28 mouse cellular contexts compared by ENCODE assay signal in the genomic region with DNA sequence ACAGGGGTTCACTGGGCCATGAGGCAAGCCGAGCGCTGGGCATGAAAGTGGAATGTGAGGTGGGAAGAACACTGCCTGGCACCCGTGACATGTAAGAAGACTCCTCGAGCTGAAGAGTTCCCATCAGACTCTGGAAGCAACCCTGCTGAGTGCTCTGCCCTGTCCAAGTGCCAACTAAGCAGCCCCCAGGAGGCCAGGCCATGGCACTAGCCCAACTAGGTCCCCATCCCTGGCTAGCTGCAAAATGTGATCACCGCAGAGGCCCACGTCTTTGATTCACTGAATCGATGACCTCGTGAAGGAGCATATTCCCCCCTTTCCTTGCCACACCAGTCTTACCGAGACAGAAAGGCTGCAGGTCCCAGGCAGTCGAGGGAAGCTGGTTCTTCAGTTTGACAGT. TPM values are rescaled to one million over a fixed set of nuclear protein-coding genes. Genes with fewer than 3 reads are reported as not detected.
DNase-seq lines count a peak whose midpoint lies in the region; ATAC-seq lines count a peak whose summit lies in the region.
"Had no signal": no experiment of that assay in that cellular context is flagged by ENCODE, and none has a peak within 500 bp of the region (broad histone marks: within the 10 kb centered on the region; RNA-seq: fewer than 3 reads in every experiment).

No protein-coding gene starts in this region.

- no peaks in the 10 kb centered on the region for H3K27me3 ChIP-seq in midbrain, embryonic 11.5 days (ENCODE audit: control insufficient read depth, insufficient read depth, low read length)
- H3K27me3 ChIP-seq in midbrain, embryonic 10.5 days (ENCODE audit: low read depth, poor library complexity, severe bottlenecking), result no peaks in the 10 kb centered on the region
- H3K27me3 ChIP-seq: forebrain, embryonic 13.5 days; heart, embryonic 12.5 days; heart, embryonic 15.5 days; hindbrain, embryonic 13.5 days; intestine, embryonic 15.5 days had no signal

- WGBS in midbrain, embryonic 11.5 days, result 84% methylated on average over 10 of the region's 10 CpGs
- WGBS in midbrain, embryonic 10.5 days, result 84% methylated on average over 10 of the region's 10 CpGs

- H3K27ac ChIP-seq in midbrain, embryonic 11.5 days (ENCODE audit: low read depth, low read length), result no peak overlapping the region
- H3K27ac ChIP-seq in midbrain, embryonic 10.5 days (replicated peaks), result no peak overlapping the region
- H3K27ac ChIP-seq: forebrain, embryonic 10.5 days; forebrain, embryonic 13.5 days; heart, embryonic 15.5 days; hindbrain, embryonic 10.5 days; hindbrain, embryonic 13.5 days; intestine, embryonic 15.5 days had no signal

- no peaks in the 10 kb centered on the region for H3K9me3 ChIP-seq in midbrain, embryonic 11.5 days (ENCODE audit: control insufficient read depth, low read length)
- no peaks in the 10 kb centered on the region for H3K9me3 ChIP-seq in midbrain, embryonic 10.5 days (replicated peaks)
- H3K9me3 ChIP-seq: forebrain, embryonic 10.5 days; forebrain, embryonic 13.5 days; heart, embryonic 12.5 days; heart, embryonic 15.5 days; hindbrain, embryonic 10.5 days; hindbrain, embryonic 13.5 days; intestine, embryonic 15.5 days had no signal

- peak; percentile 25 for DNase-seq in adrenal gland, adult 2 months
- DNase-seq in adrenal gland, adult 18-20 months (ENCODE audit: low spot score in 2 of 2), result no peak
- peak; percentile 84 for DNase-seq in heart, adult 11 months
- no peak for DNase-seq in heart, adult 9 months (ENCODE audit: low spot score in 2 of 2)
- peak; percentile 26 for DNase-seq in midbrain, embryonic 11.5 days (ENCODE audit: low spot score, missing footprints)
- DNase-seq in midbrain, embryonic 10.5 days (ENCODE audit: low spot score), result no peak
- no peak for DNase-seq in spleen, postnatal 14 days (ENCODE audit: low spot score in 2 of 2)
- DNase-seq: cerebellum, adult 18-20 months; cerebellum, adult 9-10 months; gastrocnemius, postnatal 10 days; gastrocnemius, postnatal 36 days; heart, postnatal 10 days; heart, postnatal 36 days had no signal

- H3K4me3 ChIP-seq in midbrain, embryonic 11.5 days (ENCODE audit: low read depth, low read length), result no peak overlapping the region
- no peak overlapping the region for H3K4me3 ChIP-seq in midbrain, embryonic 10.5 days
- H3K4me3 ChIP-seq: forebrain, embryonic 10.5 days; forebrain, embryonic 13.5 days; heart, embryonic 12.5 days; heart, embryonic 15.5 days; hindbrain, embryonic 10.5 days; hindbrain, embryonic 13.5 days; intestine, embryonic 15.5 days had no signal

- no peak overlapping the region for H3K9ac ChIP-seq in midbrain, embryonic 11.5 days (ENCODE audit: low read length)
- H3K9ac ChIP-seq: forebrain, embryonic 13.5 days; heart, embryonic 12.5 days; heart, embryonic 15.5 days; hindbrain, embryonic 13.5 days; intestine, embryonic 15.5 days had no signal

- ATAC-seq in midbrain, embryonic 11.5 days (ENCODE audit: low FRiP score), result no peak
- ATAC-seq: forebrain, embryonic 13.5 days; forebrain, embryonic 16.5 days; hindbrain, embryonic 16.5 days; intestine, embryonic 15.5 days; Patski had no signal

- H3K36me3 ChIP-seq in midbrain, embryonic 11.5 days (ENCODE audit: control insufficient read depth, insufficient read depth, low read length), result no peaks in the 10 kb centered on the region
- H3K36me3 ChIP-seq in midbrain, embryonic 10.5 days, result no peaks in the 10 kb centered on the region
- H3K36me3 ChIP-seq: forebrain, embryonic 10.5 days; heart, embryonic 12.5 days; heart, embryonic 15.5 days; hindbrain, embryonic 10.5 days; hindbrain, embryonic 13.5 days; intestine, embryonic 15.5 days had no signal

- H3K4me2 ChIP-seq in midbrain, embryonic 11.5 days, result no peak overlapping the region
- H3K4me2 ChIP-seq: forebrain, embryonic 13.5 days; heart, embryonic 12.5 days; heart, embryonic 15.5 days; hindbrain, embryonic 13.5 days; intestine, embryonic 15.5 days had no signal

- H3K4me1 ChIP-seq in midbrain, embryonic 11.5 days (ENCODE audit: control insufficient read depth, insufficient read depth, low read length), result 0 out of 2 replicates have a peak, but pooled peaks cover 2% of the 10 kb centered on the region
- peaks cover 9% of the 10 kb centered on the region for H3K4me1 ChIP-seq in midbrain, embryonic 10.5 days
- H3K4me1 ChIP-seq: heart, embryonic 15.5 days; hindbrain, embryonic 13.5 days; intestine, embryonic 15.5 days had no signal

RNA-seq across cellular contexts. Expression of a gene that starts 14.5 kb away (rescaled TPM):
- total RNA-seq in adrenal gland, adult 2 months (2021), result not detected
- polyA plus RNA-seq in adrenal gland, adult 2 months (2012; rRNA removed), result not detected in 2 replicates
- total RNA-seq in adrenal gland, adult 18-20 months (2021), result not detected
- polyA plus RNA-seq in midbrain, embryonic 11.5 days (2014; fragmentation: Nextera tagmentation; extraction: Ambion mirVana), result not detected in 2 replicates
- not detected in 2 replicates for polyA plus RNA-seq in midbrain, embryonic 10.5 days (2016; fragmentation: Nextera tagmentation; extraction: Ambion mirVana)
- total RNA-seq: ES-E14; gastrocnemius, adult 18-20 months; granulocyte monocyte progenitor cell, adult 5-6 weeks had no signal
- polyA plus RNA-seq: brain, embryonic 14.5 days; embryonic facial prominence, embryonic 11.5 days; forebrain, embryonic 10.5 days; forebrain, embryonic 13.5 days; forebrain, embryonic 16.5 days; hindbrain, embryonic 10.5 days; hindbrain, embryonic 13.5 days; hindbrain, embryonic 16.5 days; intestine, embryonic 15.5 days; Patski had no signal

Comparison
In these comparisons a context has a peak if more than half of its experiments do, and no peak if none do; other contexts are left out.
1. DNase-seq: peak in adrenal gland, adult 2 months (single experiment), heart, adult 11 months (single experiment) and midbrain, embryonic 11.5 days (single experiment); none in adrenal gland, adult 18-20 months (0 of 2), heart, adult 9 months (0 of 2), midbrain, embryonic 10.5 days (single experiment) and spleen, postnatal 14 days (0 of 2).